Mouse (Mus musculus) bone marrow macrophage, adult 2 months (primary cell): ENCODE results near the gene Mfsd2a. TPM values are rescaled to one million over a fixed set of nuclear protein-coding genes. Genes with fewer than 3 reads are reported as not detected.

Source experiments
- H3K27ac ChIP-seq: 2 replicates; pipeline ENCODE4 v1.5.1; 2012; ENCODE audit warnings: low read depth, low read length; ENCODE audit not compliant: insufficient read depth
- H3K4me1 ChIP-seq: 2 replicates; pipeline ENCODE4 v1.6.1; 2012; ENCODE audit warnings: low read length; ENCODE audit not compliant: control insufficient read depth, insufficient read depth
- H3K4me3 ChIP-seq: 2 replicates; pipeline ENCODE4 v1.5.1; 2012; ENCODE audit warnings: mild to moderate bottlenecking, low read length, moderate library complexity; ENCODE audit not compliant: insufficient read depth
- CTCF ChIP-seq: IDR thresholded peaks from 2 replicates; pipeline ENCODE4 v1.5.1; 2012; ENCODE audit warnings: low read depth, mild to moderate bottlenecking, low read length, moderate library complexity
- POLR2A ChIP-seq: IDR thresholded peaks from 2 replicates; pipeline ENCODE4 v1.6.1; 2012; ENCODE audit warnings: mild to moderate bottlenecking, low read depth, low read length, borderline replicate concordance
- polyA plus RNA-seq: library from polyadenylated mRNA; stranded (reverse); fragments of >200 nt; gene quantifications from 2 replicates; pipeline ENCODE4 v1.2.4, GENCODE M21; 2012; ENCODE audit not compliant: missing spikeins, insufficient read depth, insufficient read length

Gene Mfsd2a
- polyA plus RNA-seq, 1 experiment = not detected

DNA sequence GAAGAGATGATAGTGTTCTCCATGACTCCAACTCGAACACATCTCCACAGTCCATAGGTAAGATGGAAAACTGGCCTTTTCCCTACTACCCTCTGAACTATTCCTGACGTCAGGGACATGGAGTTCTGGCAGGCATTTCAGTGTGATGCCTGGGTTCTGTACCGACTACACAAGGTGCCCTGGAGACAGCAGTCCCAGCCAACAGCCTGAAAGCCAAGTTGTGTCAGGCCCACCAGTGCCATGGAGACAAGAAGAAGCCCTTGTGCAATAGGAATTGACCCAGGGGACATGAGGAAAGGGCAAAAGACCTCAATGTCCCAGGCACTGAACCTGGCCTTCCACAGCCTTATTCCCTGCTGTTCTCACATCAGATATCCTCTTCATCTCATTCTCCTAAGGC lies 18.8 kb upstream of the Mfsd2a start:
- no peak overlapping the region for H3K27ac ChIP-seq
- TF ChIP-seq CTCF (no peak), POLR2A (no peak)

DNA sequence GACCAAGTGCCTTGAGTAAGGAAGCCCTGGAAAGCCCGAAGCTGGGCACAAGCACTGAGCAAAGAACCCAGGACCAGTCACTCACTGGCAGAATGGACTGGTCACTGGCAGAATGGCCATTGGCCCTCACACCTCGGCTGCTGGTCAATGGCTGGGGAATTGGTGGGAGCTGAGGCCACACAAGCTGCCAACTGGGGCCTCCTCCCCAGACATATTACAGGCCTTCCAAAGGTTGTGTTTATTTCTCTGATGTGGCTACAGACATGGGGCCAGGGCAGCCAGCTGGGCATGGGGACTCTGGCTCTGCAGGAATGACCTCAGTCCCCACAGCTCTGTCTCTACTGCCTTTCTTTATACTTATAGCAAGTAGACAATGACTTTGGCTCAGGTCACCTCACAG lies 17.9 kb upstream of the Mfsd2a start:
- TF ChIP-seq CTCF (no peak), POLR2A (no peak)
- H3K4me3 ChIP-seq = no peak overlapping the region
- H3K27ac ChIP-seq = no peak overlapping the region
- H3K4me1 ChIP-seq = peaks cover 3% of the 10 kb centered on the region

More for the DNA sequence above, 18.8 kb upstream of the Mfsd2a start:
- Histone ChIP-seq H3K4me3 (no peak overlapping the region), H3K4me1 (peaks cover 4% of the 10 kb centered on the region)

DNA sequence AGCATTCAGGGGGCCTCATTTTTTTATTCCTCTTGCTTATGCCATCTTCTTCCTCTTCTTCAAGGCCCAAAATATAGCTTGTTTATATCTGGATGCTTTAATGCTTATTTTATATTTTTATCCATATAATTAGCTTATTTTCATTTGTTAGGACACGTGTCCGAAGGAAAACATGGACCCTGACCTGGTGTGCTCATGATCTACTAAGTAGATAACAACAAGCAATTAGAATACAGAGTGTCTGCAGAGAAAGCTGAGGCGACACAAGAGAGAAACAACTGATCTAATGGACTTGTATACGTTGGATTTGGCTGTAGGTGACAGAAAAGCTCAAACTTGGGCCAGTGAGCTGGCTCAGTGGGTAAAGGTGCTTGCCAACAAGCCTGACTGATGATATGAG lies 15.9 kb upstream of the Mfsd2a start:
- Histone ChIP-seq H3K4me1 (peaks cover 4% of the 10 kb centered on the region; the same call in 1 of the 2 replicates), H3K27ac (no peak overlapping the region), H3K4me3 (no peak overlapping the region)
- TF ChIP-seq POLR2A (no peak), CTCF (no peak)

DNA sequence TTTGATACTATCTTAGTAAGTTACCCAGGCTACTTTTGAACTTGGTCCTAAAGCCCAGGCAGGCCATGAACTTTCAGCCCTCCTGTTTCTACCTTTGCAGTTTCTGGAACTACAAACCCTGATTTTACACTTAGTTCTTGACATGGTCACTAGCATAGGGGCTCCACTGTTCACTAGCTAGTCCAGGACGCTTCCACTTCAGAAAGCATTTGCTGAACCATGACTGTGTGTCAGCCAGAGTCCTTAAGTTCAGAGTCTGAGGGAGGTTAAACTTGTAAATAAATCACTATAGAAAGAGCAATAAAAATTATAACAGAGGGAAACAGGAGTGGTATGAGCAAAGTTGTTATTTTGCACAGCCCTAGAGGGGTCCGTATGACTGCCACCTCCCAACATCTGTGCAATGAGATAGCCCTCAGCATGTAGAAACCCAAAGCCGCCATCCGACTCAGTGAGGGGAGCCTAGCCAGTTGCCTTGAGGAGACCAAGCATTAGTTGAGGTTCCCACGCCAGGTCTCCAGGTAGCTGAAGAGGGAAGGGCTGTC lies 14.1 kb upstream of the Mfsd2a start:
- TF ChIP-seq POLR2A (no peak), CTCF (no peak)
- no peak overlapping the region for H3K4me3 ChIP-seq
- no peak overlapping the region for H3K27ac ChIP-seq
- peaks cover 12% of the 10 kb centered on the region for H3K4me1 ChIP-seq

DNA sequence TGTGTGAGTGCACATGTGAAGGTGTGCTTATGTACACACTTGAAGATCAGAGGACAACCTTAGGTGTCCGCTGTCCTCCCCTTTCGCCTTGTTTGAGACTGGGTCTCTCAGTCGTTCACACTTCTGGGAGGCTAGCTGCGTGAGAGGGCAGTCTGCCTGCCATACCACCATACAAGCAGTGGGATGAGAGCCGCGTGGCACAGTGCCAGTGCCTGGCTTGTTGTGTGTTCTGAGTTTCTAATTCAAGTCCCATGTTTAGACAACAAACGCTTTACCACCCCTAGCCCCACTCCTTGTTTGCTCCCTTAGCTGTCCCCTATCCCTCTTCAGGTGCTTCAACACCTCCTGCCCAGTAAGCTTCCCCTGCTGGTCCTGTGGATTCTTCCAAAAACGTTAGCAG lies 11.1 kb upstream of the Mfsd2a start:
- H3K27ac ChIP-seq = no peak overlapping the region
- H3K4me3 ChIP-seq = no peak overlapping the region
- peaks cover 16% of the 10 kb centered on the region for H3K4me1 ChIP-seq
- TF ChIP-seq POLR2A = no peak
- TF ChIP-seq CTCF = no peak

DNA sequence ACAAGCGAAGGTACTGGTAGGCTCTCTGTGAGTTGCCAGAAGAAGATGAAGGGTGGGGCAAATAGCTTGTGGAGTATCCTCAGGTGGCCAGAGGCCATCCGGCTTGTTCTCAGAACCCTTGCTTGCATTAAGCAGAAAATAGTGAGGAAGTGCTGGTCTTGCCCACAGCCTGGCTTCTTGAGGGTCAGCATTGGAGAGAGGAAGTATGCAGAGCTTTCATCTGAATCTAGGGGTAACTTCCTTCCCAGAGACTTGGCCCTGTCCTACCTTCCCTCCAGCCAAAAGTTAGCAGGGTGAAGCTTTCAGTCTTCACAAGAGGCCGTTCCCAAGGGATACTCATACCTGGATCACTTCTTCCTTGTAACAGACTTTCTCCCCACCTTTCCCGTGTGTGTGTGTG lies 10.7 kb upstream of the Mfsd2a start:
- Histone ChIP-seq H3K4me3 (no peak overlapping the region), H3K4me1 (peaks cover 16% of the 10 kb centered on the region), H3K27ac (0 out of 2 replicates have a peak overlapping the region, but pooled peaks have one; percentile 7)
- no peak for TF ChIP-seq CTCF
- TF ChIP-seq POLR2A = no peak

DNA sequence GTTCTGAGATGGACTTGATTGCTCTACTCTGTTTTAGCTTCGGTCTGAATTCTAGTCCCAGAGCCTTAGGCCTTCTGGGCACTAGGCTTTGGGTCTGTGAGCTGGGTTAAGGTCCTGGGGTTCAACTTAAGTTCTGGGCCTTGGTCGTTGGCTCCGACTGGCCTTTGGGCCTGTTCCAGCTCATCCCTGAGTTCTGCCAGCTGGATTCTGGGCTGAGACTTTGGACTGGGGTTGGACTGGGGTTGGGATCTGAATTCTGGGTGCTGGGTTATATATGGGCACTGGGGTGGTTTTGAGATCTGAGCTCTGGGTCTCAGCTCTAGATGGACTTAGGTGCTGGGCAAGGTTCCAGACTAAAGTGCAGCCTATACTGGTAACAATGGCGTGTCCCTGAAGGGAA lies 10.2 kb upstream of the Mfsd2a start:
- 0 out of 2 replicates have a peak overlapping the region, but pooled peaks have one; percentile 7 for H3K27ac ChIP-seq
- peaks cover 16% of the 10 kb centered on the region for H3K4me1 ChIP-seq
- H3K4me3 ChIP-seq = no peak overlapping the region
- no peak for TF ChIP-seq CTCF
- no peak for TF ChIP-seq POLR2A

DNA sequence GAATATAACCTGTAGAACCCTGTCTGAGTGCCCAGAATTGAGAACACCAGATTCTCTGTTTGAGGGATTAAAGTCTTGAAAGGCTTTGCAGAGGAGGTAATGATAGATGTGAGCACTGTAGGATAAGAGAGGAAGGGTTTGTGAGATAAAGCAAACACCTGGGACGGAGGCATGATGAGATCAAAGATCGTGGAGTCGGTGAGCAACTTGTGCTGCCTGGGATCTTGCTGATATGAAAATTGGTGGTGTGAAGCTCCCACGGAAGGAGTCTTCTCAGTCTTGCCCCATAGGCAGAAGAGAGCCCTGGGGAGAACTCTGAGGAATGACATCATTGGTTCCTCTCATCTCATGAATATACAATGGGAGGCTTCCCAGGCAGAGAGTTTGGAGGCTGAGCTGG lies 7.1 kb upstream of the Mfsd2a start:
- no peak overlapping the region for H3K27ac ChIP-seq
- no peak overlapping the region for H3K4me3 ChIP-seq
- TF ChIP-seq CTCF (no peak), POLR2A (no peak)
- peaks cover 16% of the 10 kb centered on the region for H3K4me1 ChIP-seq

DNA sequence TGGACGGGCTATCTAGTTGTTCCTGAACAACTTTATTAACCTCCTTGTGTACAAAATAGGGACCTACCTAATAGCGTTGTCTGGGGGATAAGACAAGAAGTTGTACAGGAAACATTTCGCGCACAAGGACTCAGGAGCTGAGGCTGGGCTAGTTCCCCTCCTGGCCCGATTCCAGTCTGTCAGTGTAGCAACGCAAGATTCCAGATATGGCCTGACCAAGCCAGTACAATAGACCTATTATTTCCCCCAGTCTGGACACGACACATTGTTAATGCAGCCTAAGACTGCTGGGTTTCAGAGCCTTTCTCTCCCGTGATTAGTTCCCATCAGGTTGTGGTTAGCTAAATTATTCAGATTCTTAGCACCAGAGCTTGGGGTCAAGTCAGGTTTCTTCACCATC lies 1.8 kb upstream of the Mfsd2a start:
- H3K27ac ChIP-seq = no peak overlapping the region
- peaks cover 6% of the 10 kb centered on the region; the same call in 1 of the 2 replicates for H3K4me1 ChIP-seq
- TF ChIP-seq CTCF (no peak), POLR2A (no peak)
- H3K4me3 ChIP-seq = no peak overlapping the region

DNA sequence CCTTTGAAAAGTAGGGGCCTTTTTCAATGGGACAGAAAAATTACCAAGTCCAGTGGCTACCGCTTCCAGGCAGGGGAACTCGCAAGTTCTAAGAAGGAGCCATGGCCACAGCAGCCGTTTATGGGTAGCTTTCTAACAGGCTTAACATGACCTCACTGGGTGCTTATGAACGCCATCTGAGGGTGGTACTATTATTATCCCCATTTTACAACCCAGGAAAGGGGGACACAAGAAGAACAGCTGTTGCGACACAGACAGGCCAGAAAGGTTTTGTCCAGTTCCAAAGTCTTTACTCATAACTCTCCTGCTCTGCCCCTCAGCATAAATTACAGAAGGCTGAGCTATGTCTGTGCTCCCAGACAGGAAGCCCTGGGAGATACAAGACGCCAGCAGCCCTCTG lies 601 bp upstream of the Mfsd2a start:
- Histone ChIP-seq H3K4me1 (peaks cover 6% of the 10 kb centered on the region; the same call in 1 of the 2 replicates), H3K4me3 (peak overlapping the region; percentile 69; the same call in 1 of the 2 replicates), H3K27ac (no peak overlapping the region)
- TF ChIP-seq POLR2A (no peak), CTCF (no peak)
